Mouse (Mus musculus) forebrain, embryonic 16.5 days (tissue): ENCODE measurements around the gene Pced1b. TPM values are rescaled to one million over a fixed set of nuclear protein-coding genes. Genes with fewer than 3 reads are reported as not detected.

Experiments used
- ATAC-seq: fragments of 200-750 bp; cut with Nextera tagmentation; 2 replicates; pipeline ENCODE4 v1.8.0; 2017; ENCODE audit warnings: mild to moderate bottlenecking, moderate library complexity
- H3K27ac ChIP-seq: fragments of 300-500 bp; sonication (generic); 2 replicates; pipeline ENCODE4 v1.5.1; 2014; ENCODE audit warnings: low read length, control low read depth
- H3K27me3 ChIP-seq: fragments of 300-500 bp; sonication (generic); replicated peaks from 2 replicates; pipeline ENCODE4 v1.6.1; 2014; ENCODE audit warnings: low read length; ENCODE audit not compliant: control insufficient read depth, insufficient read depth
- H3K36me3 ChIP-seq: fragments of 300-500 bp; sonication (generic); 2 replicates; pipeline ENCODE4 v1.6.1; 2014; ENCODE audit not compliant: control insufficient read depth, insufficient read depth
- H3K4me1 ChIP-seq: fragments of 300-500 bp; sonication (generic); replicated peaks from 2 replicates; pipeline ENCODE4 v1.6.1; 2014; ENCODE audit warnings: low read length; ENCODE audit not compliant: control insufficient read depth, insufficient read depth
- H3K4me2 ChIP-seq: fragments of 300-500 bp; sonication (generic); 2 replicates; pipeline ENCODE4 v1.6.1; 2014; ENCODE audit warnings: mild to moderate bottlenecking, low read length, control low read depth
- H3K4me3 ChIP-seq: fragments of 300-500 bp; sonication (generic); replicated peaks from 2 replicates; pipeline ENCODE4 v1.5.1; 2014; ENCODE audit warnings: mild to moderate bottlenecking, low read length, control low read depth
- H3K9ac ChIP-seq: fragments of 300-500 bp; sonication (generic); replicated peaks from 2 replicates; pipeline ENCODE4 v1.6.1; 2014; ENCODE audit warnings: low read depth, low read length, control low read depth
- H3K9me3 ChIP-seq: fragments of 300-500 bp; sonication (generic); 2 replicates; pipeline ENCODE4 v1.6.1; 2016; ENCODE audit warnings: low read length; ENCODE audit not compliant: control insufficient read depth
- WGBS: fragments of 180-500 bp; shearing (Covaris S2); extraction: QIAGEN DNeasy Blood & Tissue Kit; methylation state at CpG from one replicate; pipeline ENCODE4 v1.1.7; 2014; 5-methylcytosine and 5-hydroxymethylcytosine counted together
- polyA plus RNA-seq: library from polyadenylated mRNA; unstranded; fragments of >200 nt; fragmentation: Nextera tagmentation; extraction: Ambion mirVana; gene quantifications from 2 replicates; pipeline ENCODE4 v1.2.1, GENCODE M21; 2015

The Pced1b gene
- polyA plus RNA-seq, 1 experiment from 2014 or later, result 4.3 TPM

DNA sequence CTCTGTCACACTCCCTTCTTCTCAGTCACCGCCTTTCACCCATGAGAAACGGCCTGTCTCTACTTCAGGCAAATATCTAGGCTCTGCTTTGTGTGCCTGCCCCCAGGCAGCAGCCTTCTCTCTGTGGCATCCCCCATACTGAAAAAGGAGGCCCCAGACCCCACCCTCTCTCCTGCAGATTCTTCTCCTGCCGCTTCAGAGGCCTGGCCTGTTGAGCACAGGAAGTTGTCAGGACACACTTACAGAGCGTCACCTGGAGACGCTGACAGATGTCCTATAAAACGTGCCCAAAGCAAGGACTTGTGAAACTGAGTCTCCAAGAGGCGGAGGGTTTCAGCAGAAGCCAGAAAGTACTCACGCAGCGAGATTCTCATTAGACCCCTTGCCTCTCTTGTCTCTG lies 33.9 kb downstream of the Pced1b start:
- Histone ChIP-seq H3K27ac (no peak overlapping the region), H3K27me3 (no peaks in the 10 kb centered on the region), H3K36me3 (no peaks in the 10 kb centered on the region), H3K4me1 (peaks cover 9% of the 10 kb centered on the region), H3K9ac (no peak overlapping the region), H3K9me3 (no peaks in the 10 kb centered on the region), H3K4me3 (no peak overlapping the region), H3K4me2 (no peak overlapping the region)
- 77% methylated on average over 9 of the region's 9 CpGs for WGBS
- no peak for ATAC-seq

- Histone ChIP-seq H3K9me3 (no peaks in the 10 kb centered on the region), H3K36me3 (no peaks in the 10 kb centered on the region), H3K4me3 (no peak overlapping the region), H3K27me3 (no peaks in the 10 kb centered on the region), H3K4me2 (no peak overlapping the region), H3K9ac (no peak overlapping the region), H3K4me1 (peaks cover 3% of the 10 kb centered on the region), H3K27ac (no peak overlapping the region)
- WGBS, result 72% methylated on average over 10 of the region's 10 CpGs
- ATAC-seq, result peak; percentile 52; the same call in 1 of the 2 replicates
Observed at GRCm38 (mm10) chr15:97281712-97282571, 35.0 kb downstream of the Pced1b start.

- H3K27ac ChIP-seq, result no peak overlapping the region
- H3K36me3 ChIP-seq, result no peaks in the 10 kb centered on the region
- H3K9ac ChIP-seq, result no peak overlapping the region
- no peak for ATAC-seq
- no peak overlapping the region for H3K4me3 ChIP-seq
- 70% methylated on average over 6 of the region's 6 CpGs for WGBS
- H3K4me1 ChIP-seq, result no peaks in the 10 kb centered on the region
- H3K9me3 ChIP-seq, result no peaks in the 10 kb centered on the region
- no peaks in the 10 kb centered on the region for H3K27me3 ChIP-seq
- H3K4me2 ChIP-seq, result no peak overlapping the region
Observed at GRCm38 (mm10) chr15:97282572-97282881, 35.6 kb downstream of the Pced1b start.

DNA sequence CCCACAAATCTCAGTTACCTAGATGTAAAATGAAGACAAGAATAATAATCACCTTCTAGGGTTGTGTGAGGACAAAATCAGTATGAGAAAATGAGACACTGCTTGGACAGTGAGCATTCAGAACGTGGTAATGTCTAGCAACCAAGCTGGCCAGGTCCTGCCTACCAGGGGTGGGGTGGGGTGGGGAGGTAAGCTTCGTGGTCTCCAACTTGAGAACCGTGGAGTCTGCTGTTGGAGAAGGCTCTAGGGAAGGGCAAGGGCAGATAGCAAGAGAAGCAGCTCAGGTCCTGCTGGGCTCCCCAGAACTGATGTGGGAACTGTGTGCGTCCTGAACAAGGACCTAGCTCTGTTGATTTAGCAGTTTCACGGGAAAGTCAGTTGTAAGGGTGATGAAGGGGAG lies 37.3 kb downstream of the Pced1b start:
- H3K9ac ChIP-seq, result no peak overlapping the region
- no peaks in the 10 kb centered on the region for H3K27me3 ChIP-seq
- no peaks in the 10 kb centered on the region for H3K36me3 ChIP-seq
- no peak overlapping the region for H3K27ac ChIP-seq
- no peaks in the 10 kb centered on the region for H3K9me3 ChIP-seq
- 90% methylated on average over 5 of the region's 5 CpGs for WGBS
- H3K4me2 ChIP-seq, result no peak overlapping the region
- H3K4me3 ChIP-seq, result no peak overlapping the region
- ATAC-seq, result no peak
- no peaks in the 10 kb centered on the region for H3K4me1 ChIP-seq

DNA sequence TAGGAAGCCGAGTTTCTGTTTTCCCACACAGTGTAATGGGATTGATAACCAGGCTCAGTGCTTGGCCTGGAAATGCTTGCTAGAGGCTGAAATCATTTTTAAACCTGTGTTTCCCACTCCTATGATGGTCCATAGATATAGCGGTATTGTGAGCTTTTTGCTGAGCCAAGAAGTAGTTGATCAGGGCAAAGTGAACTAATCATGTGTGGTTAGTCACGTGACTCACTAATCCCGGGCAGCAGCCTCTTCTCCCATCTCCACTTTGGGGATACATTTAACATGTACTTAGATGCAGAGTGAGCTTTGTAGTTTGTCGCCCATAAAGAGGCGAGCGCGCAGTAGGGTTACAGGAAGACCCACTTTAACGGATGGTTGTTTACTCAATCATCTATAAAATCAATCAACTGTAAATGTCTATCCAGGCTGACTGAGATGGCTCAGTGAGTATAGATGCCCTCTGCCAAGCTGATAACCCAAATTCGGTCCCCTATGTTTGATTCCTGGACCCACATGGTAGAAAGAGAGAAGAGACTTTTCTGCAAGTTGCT lies 38.8 kb downstream of the Pced1b start:
- H3K9ac ChIP-seq, result no peak overlapping the region
- no peak overlapping the region for H3K4me2 ChIP-seq
- no peaks in the 10 kb centered on the region for H3K9me3 ChIP-seq
- H3K27me3 ChIP-seq, result no peaks in the 10 kb centered on the region
- no peaks in the 10 kb centered on the region for H3K4me1 ChIP-seq
- H3K36me3 ChIP-seq, result no peaks in the 10 kb centered on the region
- H3K27ac ChIP-seq, result no peak overlapping the region
- 91% methylated on average over 10 of the region's 10 CpGs for WGBS
- H3K4me3 ChIP-seq, result no peak overlapping the region
- no peak for ATAC-seq

GRCm38 (mm10) chr15:97286731-97287130 lies 39.8 kb downstream of the Pced1b start:
- H3K4me3 ChIP-seq, result no peak overlapping the region
- no peaks in the 10 kb centered on the region for H3K4me1 ChIP-seq
- no peak overlapping the region for H3K27ac ChIP-seq
- H3K9me3 ChIP-seq, result no peaks in the 10 kb centered on the region
- WGBS, result 80% methylated on average over 10 of the region's 10 CpGs
- ATAC-seq, result no peak
- H3K4me2 ChIP-seq, result no peak overlapping the region
- no peaks in the 10 kb centered on the region for H3K27me3 ChIP-seq
- H3K36me3 ChIP-seq, result no peaks in the 10 kb centered on the region
- H3K9ac ChIP-seq, result no peak overlapping the region

GRCm38 (mm10) chr15:97287436-97288143 lies 40.7 kb downstream of the Pced1b start:
- WGBS, result 88% methylated on average over 5 of the region's 5 CpGs
- H3K4me2 ChIP-seq, result no peak overlapping the region
- H3K36me3 ChIP-seq, result no peaks in the 10 kb centered on the region
- H3K27me3 ChIP-seq, result no peaks in the 10 kb centered on the region
- H3K27ac ChIP-seq, result no peak overlapping the region
- H3K9ac ChIP-seq, result no peak overlapping the region
- H3K9me3 ChIP-seq, result no peaks in the 10 kb centered on the region
- no peak for ATAC-seq
- no peak overlapping the region for H3K4me3 ChIP-seq
- no peaks in the 10 kb centered on the region for H3K4me1 ChIP-seq

DNA sequence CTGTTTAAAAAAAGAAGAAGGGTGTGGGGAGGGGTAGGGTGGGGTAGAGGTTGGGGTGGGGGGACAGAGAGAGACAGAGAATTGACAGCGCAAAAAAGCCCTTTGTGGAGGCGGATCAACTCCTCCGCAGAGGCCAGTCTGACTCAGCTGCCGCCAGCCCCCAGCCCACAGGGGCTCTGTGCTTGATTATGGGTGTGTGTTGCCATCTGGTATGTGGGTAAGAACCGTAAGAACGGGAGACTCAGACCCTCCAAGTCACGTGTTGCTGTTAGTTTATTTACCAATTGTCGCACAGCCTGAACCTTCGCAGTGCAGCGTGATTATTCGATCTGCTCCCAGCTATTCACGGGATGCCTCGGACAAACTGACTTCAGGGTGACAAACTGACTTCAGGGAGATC lies 41.8 kb downstream of the Pced1b start:
- no peaks in the 10 kb centered on the region for H3K9me3 ChIP-seq
- no peaks in the 10 kb centered on the region for H3K4me1 ChIP-seq
- H3K36me3 ChIP-seq, result no peaks in the 10 kb centered on the region
- no peak overlapping the region for H3K27ac ChIP-seq
- WGBS, result 85% methylated on average over 13 of the region's 13 CpGs
- H3K27me3 ChIP-seq, result no peaks in the 10 kb centered on the region
- no peak overlapping the region for H3K4me2 ChIP-seq
- H3K4me3 ChIP-seq, result no peak overlapping the region
- ATAC-seq, result no peak
- no peak overlapping the region for H3K9ac ChIP-seq

- Histone ChIP-seq H3K4me2 (no peak overlapping the region), H3K36me3 (no peaks in the 10 kb centered on the region), H3K4me3 (no peak overlapping the region), H3K27ac (no peak overlapping the region), H3K27me3 (no peaks in the 10 kb centered on the region), H3K9ac (no peak overlapping the region), H3K4me1 (no peaks in the 10 kb centered on the region), H3K9me3 (no peaks in the 10 kb centered on the region)
- WGBS, result 86% methylated on average over 4 of the region's 4 CpGs
- no peak for ATAC-seq
Observed at GRCm38 (mm10) chr15:97289176-97289575, 42.3 kb downstream of the Pced1b start.
